Mouse (Mus musculus) intestine, embryonic 14.5 days (tissue): ENCODE results near the gene Kitl. TPM values are rescaled to one million over a fixed set of nuclear protein-coding genes. Genes with fewer than 3 reads are reported as not detected.

Experiments used
- ATAC-seq: fragments of 200-750 bp; cut with Nextera tagmentation; replicated peaks from 2 replicates; pipeline ENCODE4 v1.8.0; 2017; ENCODE audit warnings: low read depth, moderate number of reproducible peaks, moderate TSS enrichment, moderate library complexity; ENCODE audit not compliant: low FRiP score, low TSS enrichment
- DNase-seq: peaks from one replicate; pipeline ENCODE4 v3.0.0-alpha.2; 2018; ENCODE audit warnings: low spot score
- H3K27ac ChIP-seq: fragments of 300-500 bp; sonication (generic); 2 replicates; pipeline ENCODE4 v1.5.1; 2014; ENCODE audit warnings: low read depth, mild to moderate bottlenecking, control low read depth
- H3K27me3 ChIP-seq: fragments of 300-500 bp; sonication (generic); replicated peaks from 2 replicates; pipeline ENCODE4 v1.6.1; 2014; ENCODE audit warnings: low read length, control low read depth; ENCODE audit not compliant: control insufficient read depth, insufficient read depth
- H3K36me3 ChIP-seq: fragments of 300-500 bp; sonication (generic); 2 replicates; pipeline ENCODE4 v1.6.1; 2014; ENCODE audit warnings: low read length, control low read depth; ENCODE audit not compliant: control insufficient read depth, insufficient read depth
- H3K4me1 ChIP-seq: fragments of 300-500 bp; sonication (generic); replicated peaks from 2 replicates; pipeline ENCODE4 v1.6.1; 2014; ENCODE audit warnings: low read length, control low read depth, mixed read lengths; ENCODE audit not compliant: control insufficient read depth, insufficient read depth
- H3K4me2 ChIP-seq: fragments of 300-500 bp; sonication (generic); 2 replicates; pipeline ENCODE4 v1.6.1; 2014; ENCODE audit warnings: low read length
- H3K4me3 ChIP-seq: fragments of 300-500 bp; sonication (generic); 2 replicates; pipeline ENCODE4 v1.5.1; 2014; ENCODE audit warnings: low read depth, low read length, control low read depth, mixed read lengths
- H3K9ac ChIP-seq: fragments of 300-500 bp; sonication (generic); 2 replicates; pipeline ENCODE4 v1.6.1; 2014; ENCODE audit warnings: mild to moderate bottlenecking, low read length
- H3K9me3 ChIP-seq: fragments of 300-500 bp; sonication (generic); 2 replicates; pipeline ENCODE4 v1.6.1; 2016; ENCODE audit warnings: low read length, control low read depth; ENCODE audit not compliant: control insufficient read depth
- WGBS: fragments of 180-500 bp; shearing (Covaris S2); extraction: QIAGEN DNeasy Blood & Tissue Kit; methylation state at CpG from one replicate; pipeline ENCODE4 v1.1.7; 2014; 5-methylcytosine and 5-hydroxymethylcytosine counted together
- polyA plus RNA-seq: library from polyadenylated mRNA; unstranded; fragments of >200 nt; fragmentation: Nextera tagmentation; extraction: Ambion mirVana; gene quantifications from 2 replicates; pipeline ENCODE4 v1.2.1, GENCODE M21; 2014

The Kitl gene
- polyA plus RNA-seq, 1 experiment from 2014 or later = 40.2 TPM

DNA sequence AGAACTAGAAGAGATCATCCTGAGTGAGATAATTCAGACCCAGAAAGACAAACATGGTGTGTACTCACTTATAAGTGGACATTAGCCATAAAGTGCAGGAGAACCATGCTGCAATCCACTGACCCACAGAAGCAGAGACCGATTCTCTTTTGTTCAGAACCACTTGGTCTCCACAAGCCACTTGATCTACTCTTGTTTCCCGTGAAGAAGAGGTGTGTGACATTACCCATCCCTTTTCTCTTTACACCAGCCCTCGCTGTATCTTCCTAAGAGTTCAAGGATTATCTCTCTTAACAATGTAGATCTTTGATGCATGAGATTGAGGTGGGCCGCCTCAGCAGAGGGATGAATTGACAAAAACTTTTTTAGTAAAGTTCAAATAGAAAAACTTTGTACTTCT lies 11.6 kb upstream of the Kitl start:
- 93% methylated on average over 4 of the region's 4 CpGs for WGBS
- 0 out of 2 replicates have a peak, but pooled peaks cover 3% of the 10 kb centered on the region for H3K4me1 ChIP-seq
- no peak for ATAC-seq

GRCm38 (mm10) chr10:100009681-100010080 lies 5.7 kb upstream of the Kitl start:
- no peak overlapping the region for H3K27ac ChIP-seq
- H3K4me1 ChIP-seq = peaks cover 7% of the 10 kb centered on the region; the same call in 1 of the 2 replicates
- H3K4me2 ChIP-seq = 0 out of 2 replicates have a peak overlapping the region, but pooled peaks have one; percentile 16
- no peak overlapping the region for H3K9ac ChIP-seq
- no peaks in the 10 kb centered on the region for H3K9me3 ChIP-seq
- no peaks in the 10 kb centered on the region for H3K36me3 ChIP-seq
- ATAC-seq (no peak), DNase-seq (no peak)
- H3K4me3 ChIP-seq = no peak overlapping the region
- no peaks in the 10 kb centered on the region for H3K27me3 ChIP-seq
- 78% methylated on average over 6 of the region's 6 CpGs for WGBS

More for the DNA sequence above, 11.6 kb upstream of the Kitl start:
- Histone ChIP-seq H3K4me2 (no peak overlapping the region), H3K27ac (no peak overlapping the region), H3K9ac (no peak overlapping the region), H3K36me3 (no peaks in the 10 kb centered on the region), H3K27me3 (no peaks in the 10 kb centered on the region), H3K9me3 (no peaks in the 10 kb centered on the region), H3K4me3 (no peak overlapping the region)
- no peak for DNase-seq

GRCm38 (mm10) chr10:100010291-100010690 lies 5.1 kb upstream of the Kitl start:
- DNase-seq (peak; percentile 55), ATAC-seq (0 out of 2 replicates have a peak, but pooled peaks have one; percentile 23)
- 49% methylated on average over 9 of the region's 9 CpGs for WGBS
- peaks cover 7% of the 10 kb centered on the region; the same call in 1 of the 2 replicates for H3K4me1 ChIP-seq
- no peaks in the 10 kb centered on the region for H3K36me3 ChIP-seq
- H3K4me3 ChIP-seq = no peak overlapping the region
- H3K9me3 ChIP-seq = no peaks in the 10 kb centered on the region
- H3K27me3 ChIP-seq = no peaks in the 10 kb centered on the region
- no peak overlapping the region for H3K27ac ChIP-seq
- H3K9ac ChIP-seq = no peak overlapping the region
- 0 out of 2 replicates have a peak overlapping the region, but pooled peaks have one; percentile 16 for H3K4me2 ChIP-seq

GRCm38 (mm10) chr10:100014096-100014495 lies 1.3 kb upstream of the Kitl start:
- no peaks in the 10 kb centered on the region for H3K27me3 ChIP-seq
- H3K4me1 ChIP-seq = peaks cover 22% of the 10 kb centered on the region
- no peak for DNase-seq
- H3K4me3 ChIP-seq = no peak overlapping the region
- H3K9ac ChIP-seq = no peak overlapping the region
- WGBS = 11% methylated on average over 2 of the region's 2 CpGs
- no peaks in the 10 kb centered on the region for H3K36me3 ChIP-seq
- ATAC-seq = no peak
- H3K27ac ChIP-seq = no peak overlapping the region
- no peak overlapping the region for H3K4me2 ChIP-seq
- H3K9me3 ChIP-seq = no peaks in the 10 kb centered on the region

DNA sequence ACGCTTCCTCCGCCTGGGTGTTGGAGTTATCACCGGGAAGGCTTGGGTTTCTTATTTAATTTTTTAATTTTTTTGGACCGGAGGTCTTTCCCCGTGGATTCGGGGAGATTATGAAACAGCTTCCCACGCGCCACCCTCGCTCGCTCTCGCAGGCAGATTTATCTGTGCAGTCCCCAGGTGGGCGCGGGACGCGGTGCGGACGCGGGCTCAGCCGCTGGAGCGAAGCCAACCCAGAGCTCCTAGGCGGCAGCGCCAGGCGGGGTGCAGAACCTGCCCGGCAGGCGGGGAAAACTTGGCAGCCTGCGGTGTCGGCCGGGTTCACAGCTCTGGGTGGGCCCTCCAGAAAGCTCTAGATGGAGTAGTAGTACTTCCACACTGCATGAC lies 888 bp downstream of the Kitl start:
- no peak for DNase-seq
- H3K9ac ChIP-seq = peak overlapping the region; percentile 72
- H3K4me1 ChIP-seq = peaks cover 22% of the 10 kb centered on the region
- H3K4me3 ChIP-seq = peak overlapping the region; percentile 87
- peak overlapping the region; percentile 82 for H3K4me2 ChIP-seq
- 0% methylated on average over 28 of the region's 28 CpGs for WGBS
- H3K36me3 ChIP-seq = no peaks in the 10 kb centered on the region
- peak overlapping the region; percentile 87; the same call in 1 of the 2 replicates for H3K27ac ChIP-seq
- H3K27me3 ChIP-seq = no peaks in the 10 kb centered on the region
- ATAC-seq = peak; percentile 29
- H3K9me3 ChIP-seq = no peaks in the 10 kb centered on the region

DNA sequence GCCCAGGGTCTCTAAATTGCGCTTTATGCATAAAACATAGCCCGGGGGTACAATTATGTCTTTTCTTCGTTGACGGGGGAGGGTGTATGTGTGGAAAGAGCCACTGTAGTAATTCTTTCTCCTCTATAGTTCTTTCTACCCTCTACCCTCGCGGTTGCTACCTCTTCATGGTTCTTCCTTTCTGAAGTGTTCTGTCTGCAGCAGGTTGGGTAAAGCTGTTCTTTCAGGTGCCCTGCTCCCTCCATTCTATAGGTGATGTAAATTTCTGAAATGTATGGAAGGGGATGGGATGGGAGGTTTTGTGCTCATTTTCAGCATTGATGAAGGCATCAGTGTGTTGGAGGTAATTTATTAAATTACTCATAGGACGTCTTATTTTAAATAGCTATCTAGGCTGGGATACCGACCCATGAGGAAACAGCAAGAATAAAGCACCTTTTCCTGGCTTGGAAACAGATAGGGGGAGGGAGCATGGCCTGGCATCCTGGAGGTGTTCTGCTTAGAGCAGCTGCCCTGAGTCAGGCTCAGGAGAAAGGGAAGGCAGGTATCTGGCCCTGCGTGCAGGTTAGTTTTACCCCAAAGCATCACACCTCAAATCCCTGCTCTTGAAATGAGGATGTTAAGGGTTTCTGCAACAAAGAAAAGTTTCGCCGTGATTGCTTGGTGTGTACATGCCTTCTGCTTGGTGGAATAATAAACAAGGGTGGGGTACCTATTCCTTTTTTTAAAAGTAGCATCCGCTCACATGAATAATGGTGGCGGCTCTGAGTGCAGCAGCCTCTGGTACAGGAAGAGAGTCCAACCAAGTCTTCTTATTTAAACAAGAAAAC lies 1.7 kb downstream of the Kitl start:
- ATAC-seq = no peak
- H3K27ac ChIP-seq = no peak overlapping the region
- WGBS = 12% methylated on average over 13 of the region's 13 CpGs

DNA sequence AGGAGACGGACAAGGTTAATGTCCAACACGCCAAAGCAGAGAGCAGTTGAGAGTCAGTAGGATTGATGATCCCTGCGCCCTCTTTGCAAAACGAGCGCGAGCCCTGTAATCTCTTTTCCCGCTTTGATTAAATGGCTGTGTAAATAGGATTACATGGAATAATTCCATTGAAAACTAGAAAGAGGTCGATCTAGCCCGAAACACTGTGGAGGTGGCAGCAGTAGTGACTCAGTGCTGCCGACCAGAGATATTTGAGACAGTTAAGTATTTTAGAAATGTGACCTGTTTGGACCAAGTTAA lies 2.3 kb downstream of the Kitl start:
- H3K4me1 ChIP-seq = peaks cover 22% of the 10 kb centered on the region
- peaks cover 9% of the 10 kb centered on the region; the same call in 1 of the 2 replicates for H3K36me3 ChIP-seq
- H3K9ac ChIP-seq = no peak overlapping the region; the same call in 1 of the 2 replicates
- DNase-seq (peak; percentile 52), ATAC-seq (no peak)
- H3K9me3 ChIP-seq = no peaks in the 10 kb centered on the region
- WGBS = 8% methylated on average over 10 of the region's 10 CpGs
- H3K27ac ChIP-seq = no peak overlapping the region
- no peaks in the 10 kb centered on the region for H3K27me3 ChIP-seq
- peak overlapping the region; percentile 82 for H3K4me2 ChIP-seq
- H3K4me3 ChIP-seq = peak overlapping the region; percentile 87

More for the DNA sequence above, 1.7 kb downstream of the Kitl start:
- Histone ChIP-seq H3K4me2 (peak overlapping the region; percentile 82), H3K4me1 (peaks cover 22% of the 10 kb centered on the region), H3K9ac (peak overlapping the region; percentile 27), H3K9me3 (no peaks in the 10 kb centered on the region), H3K27me3 (no peaks in the 10 kb centered on the region), H3K36me3 (peaks cover 7% of the 10 kb centered on the region; the same call in 1 of the 2 replicates), H3K4me3 (peak overlapping the region; percentile 87)
- DNase-seq = peak; percentile 52

- ATAC-seq = no peak
- 30% methylated on average over 5 of the region's 5 CpGs for WGBS
- Histone ChIP-seq H3K9ac (no peak overlapping the region), H3K27ac (no peak overlapping the region), H3K4me1 (peaks cover 22% of the 10 kb centered on the region), H3K36me3 (peaks cover 11% of the 10 kb centered on the region; the same call in 1 of the 2 replicates), H3K27me3 (no peaks in the 10 kb centered on the region), H3K4me3 (peak overlapping the region; percentile 87; the same call in 1 of the 2 replicates), H3K9me3 (no peaks in the 10 kb centered on the region), H3K4me2 (peak overlapping the region; percentile 82)
- peak; percentile 40 for DNase-seq
These were observed 3.1 kb downstream of the Kitl start for GRCm38 (mm10) chr10:100018493-100018892.
